Comparison of ENCODE assay signal across 8 mouse cellular contexts in the genomic region with DNA sequence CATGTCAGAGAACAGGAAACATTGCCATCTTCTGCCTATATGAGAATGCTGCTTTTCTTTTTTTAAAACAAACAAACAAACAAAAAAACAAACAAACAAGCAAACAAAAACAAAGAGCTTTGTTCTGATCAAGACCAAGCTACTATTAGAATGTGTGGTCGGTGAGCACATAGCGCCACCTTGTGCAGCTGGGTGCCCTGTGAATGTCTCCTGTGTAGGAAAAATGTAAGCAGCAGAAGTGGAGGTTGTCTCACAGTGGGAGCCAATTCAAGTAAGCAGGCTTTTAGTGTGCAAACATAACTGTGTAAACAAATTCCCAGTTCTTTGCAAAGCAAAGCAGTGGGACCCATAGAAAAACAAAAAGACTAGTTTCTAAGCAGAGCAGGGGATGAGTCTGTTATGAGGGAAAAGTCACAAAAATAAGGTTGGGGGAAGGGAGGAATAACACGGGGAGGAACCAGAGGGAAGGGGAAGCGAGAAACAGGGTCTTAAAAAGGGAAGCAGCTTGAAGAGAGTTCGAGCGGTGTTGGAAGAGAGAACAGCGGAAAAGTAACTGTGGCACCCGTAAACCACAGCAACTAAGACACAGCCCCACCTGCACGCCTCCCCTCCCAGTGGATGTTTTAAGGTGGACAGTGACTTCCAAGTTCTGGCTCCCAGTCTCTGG. TPM values are rescaled to one million over a fixed set of nuclear protein-coding genes. Genes with fewer than 3 reads are reported as not detected.
DNase-seq lines count a peak whose midpoint lies in the region; ATAC-seq and TF ChIP-seq lines count a peak whose summit lies in the region.
"Had no signal": no experiment of that assay in that cellular context is flagged by ENCODE, and none has a peak within 500 bp of the region (broad histone marks: within the 10 kb centered on the region; RNA-seq: fewer than 3 reads in every experiment).

No protein-coding gene starts in this region.

- no peak overlapping the region for H3K9ac ChIP-seq in kidney, postnatal 0 days (ENCODE audit: low read depth, low read length)
- no peak overlapping the region for H3K9ac ChIP-seq in kidney, embryonic 14.5 days (ENCODE audit: low read depth, low read length)
- no peak overlapping the region for H3K9ac ChIP-seq in MEL (ENCODE audit: control insufficient read depth, low read depth, low read length, poor library complexity, severe bottlenecking)
- no peak overlapping the region for H3K9ac ChIP-seq in liver, embryonic 15.5 days
- H3K9ac ChIP-seq in stomach, postnatal 0 days (ENCODE audit: low read length): no peak overlapping the region

- peak; percentile 28 for DNase-seq in kidney, postnatal 0 days (ENCODE audit: low spot score)
- peak; percentile 14 for DNase-seq in MEL (ENCODE audit: low read depth, low spot score)
- DNase-seq in stomach, postnatal 0 days (ENCODE audit: low spot score): peak; percentile 47
- DNase-seq in testis, postnatal 10 days (ENCODE audit: low spot score): no peak

- peak; percentile 36 for TF ChIP-seq RAD21 in MEL (IDR thresholded peaks at IDR 0.05; ENCODE audit: low read depth, low read length)

- TF ChIP-seq EP300 in MEL (IDR thresholded peaks at IDR 0.05; ENCODE audit: low read depth in 1 of 2, low read length in 2 of 2): no peak
- no peak for TF ChIP-seq EP300 in stomach, postnatal 0 days (optimal IDR thresholded peaks at IDR 0.05)

- 62% methylated on average over 9 of the region's 9 CpGs for WGBS in kidney, postnatal 0 days
- WGBS in kidney, embryonic 14.5 days: 60% methylated on average over 9 of the region's 9 CpGs
- WGBS in liver, embryonic 15.5 days (ENCODE audit: insufficient replicate concordance): 18% methylated on average over 9 of the region's 9 CpGs
- 50% methylated on average over 9 of the region's 9 CpGs for WGBS in stomach, postnatal 0 days

- no peaks in the 10 kb centered on the region for H3K4me1 ChIP-seq in kidney, postnatal 0 days (replicated peaks; ENCODE audit: insufficient read depth, low read length)
- H3K4me1 ChIP-seq in kidney, embryonic 14.5 days (ENCODE audit: control insufficient read depth, insufficient read depth, low read length): no peaks in the 10 kb centered on the region
- no peaks in the 10 kb centered on the region for H3K4me1 ChIP-seq in MEL (ENCODE audit: control insufficient read depth in 1 of 2, insufficient read depth in 2 of 2, low read length in 2 of 2)
- H3K4me1 ChIP-seq in liver, embryonic 15.5 days (replicated peaks): no peaks in the 10 kb centered on the region
- H3K4me1 ChIP-seq in stomach, postnatal 0 days (replicated peaks; ENCODE audit: control insufficient read depth, insufficient read depth): no peaks in the 10 kb centered on the region

- no peak overlapping the region for H3K4me3 ChIP-seq in kidney, postnatal 0 days (replicated peaks; ENCODE audit: low read depth, low read length)
- no peak overlapping the region for H3K4me3 ChIP-seq in kidney, embryonic 14.5 days (ENCODE audit: low read length)
- H3K4me3 ChIP-seq in MEL (ENCODE audit: control insufficient read depth in 1 of 2, insufficient read depth in 1 of 2, low read depth in 2 of 2, low read length in 2 of 2): no peak overlapping the region
- H3K4me3 ChIP-seq in liver, embryonic 15.5 days (replicated peaks): no peak overlapping the region
- no peak overlapping the region for H3K4me3 ChIP-seq in stomach, postnatal 0 days (ENCODE audit: low read depth, low read length)

- no peak for TF ChIP-seq POLR2A in MEL (IDR thresholded peaks at IDR 0.05; ENCODE audit: control insufficient read depth in 1 of 2, insufficient read depth in 1 of 2, low read depth in 1 of 2, low read length in 2 of 2, poor library complexity in 1 of 2)

- no peaks in the 10 kb centered on the region for H3K27me3 ChIP-seq in kidney, postnatal 0 days (ENCODE audit: insufficient read depth, low read length)
- no peaks in the 10 kb centered on the region for H3K27me3 ChIP-seq in kidney, embryonic 14.5 days (ENCODE audit: control insufficient read depth, insufficient read depth, low read length)
- H3K27me3 ChIP-seq in MEL (ENCODE audit: control insufficient read depth in 1 of 2, insufficient read depth in 2 of 2, low read length in 2 of 2): no peaks in the 10 kb centered on the region
- no peaks in the 10 kb centered on the region for H3K27me3 ChIP-seq in liver, embryonic 15.5 days
- H3K27me3 ChIP-seq in stomach, postnatal 0 days (ENCODE audit: control insufficient read depth, insufficient read depth, low read length): no peaks in the 10 kb centered on the region

- no peak overlapping the region for H3K4me2 ChIP-seq in kidney, postnatal 0 days (ENCODE audit: low read length)
- H3K4me2 ChIP-seq in kidney, embryonic 14.5 days (replicated peaks; ENCODE audit: low read depth, low read length): no peak overlapping the region
- 0 out of 2 replicates have a peak overlapping the region, but pooled peaks have one; percentile 7 for H3K4me2 ChIP-seq in liver, embryonic 15.5 days
- H3K4me2 ChIP-seq in stomach, postnatal 0 days (replicated peaks; ENCODE audit: low read depth): no peak overlapping the region; the same call in 1 of the 2 replicates

- H3K9me3 ChIP-seq in kidney, postnatal 0 days (replicated peaks; ENCODE audit: low read length): no peaks in the 10 kb centered on the region
- H3K9me3 ChIP-seq in kidney, embryonic 14.5 days (ENCODE audit: control insufficient read depth, low read length): no peaks in the 10 kb centered on the region
- H3K9me3 ChIP-seq in MEL (replicated peaks; ENCODE audit: insufficient read depth, low read length): no peaks in the 10 kb centered on the region
- no peaks in the 10 kb centered on the region for H3K9me3 ChIP-seq in liver, embryonic 15.5 days (replicated peaks)
- no peaks in the 10 kb centered on the region for H3K9me3 ChIP-seq in stomach, postnatal 0 days (ENCODE audit: control insufficient read depth, low read length)

- ATAC-seq in kidney, postnatal 0 days (replicated peaks; ENCODE audit: low FRiP score, low read depth): no peak
- no peak for ATAC-seq in kidney, embryonic 14.5 days (ENCODE audit: low FRiP score, low TSS enrichment)
- ATAC-seq in granulocyte monocyte progenitor cell, adult 5-6 weeks (replicated peaks; ENCODE audit: poor library complexity, severe bottlenecking): peak; percentile 75
- ATAC-seq in liver, embryonic 15.5 days (ENCODE audit: insufficient read depth): no peak
- no peak for ATAC-seq in stomach, postnatal 0 days (ENCODE audit: low FRiP score, low TSS enrichment)

- no peak overlapping the region for H3K27ac ChIP-seq in kidney, postnatal 0 days
- H3K27ac ChIP-seq in kidney, embryonic 14.5 days (ENCODE audit: low read depth, low read length): no peak overlapping the region
- H3K27ac ChIP-seq in MEL (ENCODE audit: control insufficient read depth, low read depth, low read length): no peak overlapping the region
- H3K27ac ChIP-seq in liver, embryonic 15.5 days (replicated peaks): no peak overlapping the region
- no peak overlapping the region for H3K27ac ChIP-seq in stomach, postnatal 0 days (replicated peaks)

- no peaks in the 10 kb centered on the region for H3K79me2 ChIP-seq in MEL (ENCODE audit: control insufficient read depth, insufficient read depth, low read length, poor library complexity)

- no peaks in the 10 kb centered on the region for H3K36me3 ChIP-seq in kidney, postnatal 0 days (ENCODE audit: insufficient read depth, low read length)
- no peaks in the 10 kb centered on the region for H3K36me3 ChIP-seq in kidney, embryonic 14.5 days (ENCODE audit: control insufficient read depth, insufficient read depth, low read length)
- no peaks in the 10 kb centered on the region for H3K36me3 ChIP-seq in MEL (ENCODE audit: control insufficient read depth in 1 of 2, insufficient read depth in 2 of 2, low read length in 2 of 2)
- H3K36me3 ChIP-seq in liver, embryonic 15.5 days (replicated peaks): no peaks in the 10 kb centered on the region
- H3K36me3 ChIP-seq in stomach, postnatal 0 days (ENCODE audit: control insufficient read depth, insufficient read depth, low read length): no peaks in the 10 kb centered on the region

- TF ChIP-seq CTCF in kidney, postnatal 0 days (IDR thresholded peaks at IDR 0.05; ENCODE audit: low read depth): peak; percentile 63
- peak in 2 of 3 experiments; percentile 38; a peak in 4 of 6 replicates for TF ChIP-seq CTCF in MEL (IDR thresholded peaks at IDR 0.05 in 2 of 3, conservative IDR thresholded peaks at IDR 0.05 in 1 of 3; ENCODE audit: control insufficient read depth in 1 of 3, insufficient read depth in 1 of 3, low read depth in 2 of 3, low read length in 3 of 3, poor library complexity in 1 of 3, severe bottlenecking in 1 of 3)
- TF ChIP-seq CTCF in stomach, postnatal 0 days (IDR thresholded peaks at IDR 0.05; ENCODE audit: low read depth): peak; percentile 74

TF ChIP-seq in MEL, 35 proteins besides CTCF, POLR2A, EP300 and RAD21:
- TF ChIP-seq CHD2 (IDR thresholded peaks at IDR 0.05; ENCODE audit: low read length) (no peak), SMC3 (IDR thresholded peaks at IDR 0.05; ENCODE audit: low read depth, low read length) (peak; percentile 17; the same call in 1 of the 2 replicates)

RNA-seq across cellular contexts. Expression of gene Agr3, which starts 40.4 kb away (rescaled TPM):
- not detected in 2 replicates for polyA plus RNA-seq in kidney, postnatal 0 days (2015; fragmentation: Nextera tagmentation; extraction: Ambion mirVana)
- polyA plus RNA-seq in kidney, embryonic 14.5 days (2014; fragmentation: Nextera tagmentation; extraction: Ambion mirVana): not detected in 2 replicates
- not detected in 2 replicates for total RNA-seq in MEL (2012; rRNA removed)
- not detected for polyA plus RNA-seq in MEL (2012; ENCODE audit: insufficient read depth in 1 of 2, insufficient read length in 2 of 2, low read depth in 1 of 2, low replicate concordance in 2 of 2, missing spikeins in 1 of 2)
- not detected in 2 replicates for total RNA-seq in granulocyte monocyte progenitor cell, adult 5-6 weeks (2014; fragmentation: Nextera tagmentation)
- total RNA-seq in granulocyte monocyte progenitor cell, adult 5-6 weeks (2017): not detected in 2 replicates
- polyA plus RNA-seq in liver, embryonic 15.5 days (2015; fragmentation: Nextera tagmentation; extraction: Ambion mirVana): not detected in 2 replicates
- polyA plus RNA-seq in stomach, postnatal 0 days (2015; fragmentation: Nextera tagmentation; extraction: Ambion mirVana): 0.97 and 1.2 TPM in 2 replicates
- polyA plus RNA-seq: limb, embryonic 14.5 days had no signal
